Mouse (Mus musculus) bone marrow macrophage, adult 2 months (primary cell): ENCODE data around the gene Ptprcap.

Source experiments
- CTCF ChIP-seq: IDR thresholded peaks from 2 replicates; pipeline ENCODE4 v1.5.1; 2012; ENCODE audit warnings: low read depth, mild to moderate bottlenecking, low read length, moderate library complexity
- POLR2A ChIP-seq: IDR thresholded peaks from 2 replicates; pipeline ENCODE4 v1.6.1; 2012; ENCODE audit warnings: mild to moderate bottlenecking, low read depth, low read length, borderline replicate concordance

DNA sequence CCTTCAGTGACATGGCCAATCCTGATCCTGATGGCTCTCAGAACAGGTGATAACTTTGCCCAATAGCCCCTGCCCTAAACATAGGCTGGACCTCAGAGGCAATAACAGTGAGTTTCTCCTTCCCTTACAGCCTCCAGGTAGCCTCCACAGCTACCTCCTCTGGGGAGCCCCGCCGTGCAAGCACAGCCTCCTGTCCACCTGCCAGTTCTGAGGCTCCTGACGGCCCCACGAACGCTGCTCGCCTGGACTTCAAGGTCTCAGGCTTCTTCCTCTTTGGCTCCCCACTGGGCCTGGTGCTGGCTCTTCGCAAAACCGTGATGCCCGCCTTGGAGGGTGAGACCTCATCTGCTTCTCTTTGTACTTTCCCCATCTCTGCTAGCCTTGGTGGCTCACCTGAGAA, 44.9 kb upstream of the Ptprcap start:
- TF ChIP-seq CTCF (no peak), POLR2A (no peak)
